ENCODE assay signal across 13 mouse cellular contexts in the genomic region with DNA sequence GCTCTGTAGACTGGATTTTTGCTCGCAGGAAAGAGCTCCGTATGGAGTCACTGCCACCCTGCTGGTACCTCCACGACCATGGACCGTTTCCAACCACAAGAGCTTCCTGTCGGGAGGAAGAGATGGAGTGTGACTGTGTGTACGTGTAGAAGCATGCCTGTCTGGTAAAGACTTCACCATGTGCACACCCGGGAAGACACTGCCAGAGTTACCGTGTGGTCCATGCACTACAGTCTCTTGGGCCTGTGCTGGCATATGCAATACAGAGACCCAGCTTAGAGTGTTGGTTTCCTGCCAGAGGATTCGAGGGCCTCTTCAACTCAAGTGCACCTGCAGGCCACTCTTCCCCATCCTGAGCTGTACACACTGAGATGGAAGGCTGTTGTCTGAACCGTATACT. TPM values are rescaled to one million over a fixed set of nuclear protein-coding genes. Genes with fewer than 3 reads are reported as not detected.
DNase-seq lines count a peak whose midpoint lies in the region; ATAC-seq and TF ChIP-seq lines count a peak whose summit lies in the region.
"Had no signal": no experiment of that assay in that cellular context is flagged by ENCODE, and none has a peak within 500 bp of the region (broad histone marks: within the 10 kb centered on the region; RNA-seq: fewer than 3 reads in every experiment).

No protein-coding gene starts in this region.

- no peak for DNase-seq in forebrain, postnatal 0 days
- no peak for DNase-seq in forebrain, embryonic 10.5 days (ENCODE audit: extremely low spot score, low spot score)
- peak; percentile 29 for DNase-seq in CD4-positive, CD25-positive, alpha-beta regulatory T cell, adult 2 months (ENCODE audit: low read depth, low spot score)
- peak; percentile 62 to 74 for DNase-seq in cerebellum, postnatal 14 days
- peak; percentile 71 for DNase-seq in lung, postnatal 10 days
- DNase-seq in neural tube, embryonic 10.5 days (ENCODE audit: extremely low spot score, low spot score), result no peak
- DNase-seq in urinary bladder, postnatal 10 days (ENCODE audit: low spot score), result no peak
- DNase-seq in spleen, postnatal 4 days (ENCODE audit: low spot score in 2 of 2), result no peak
- DNase-seq: adrenal gland, postnatal 25 days; gastrocnemius, postnatal 25 days; kidney, adult 18-20 months had no signal

- 70% methylated on average over 10 of the region's 10 CpGs for WGBS in forebrain, postnatal 0 days
- WGBS in forebrain, embryonic 10.5 days, result 92% methylated on average over 10 of the region's 10 CpGs

- H3K9me3 ChIP-seq in forebrain, postnatal 0 days (ENCODE audit: low read length), result no peaks in the 10 kb centered on the region
- no peaks in the 10 kb centered on the region for H3K9me3 ChIP-seq in forebrain, embryonic 10.5 days
- H3K9me3 ChIP-seq: forebrain, embryonic 12.5 days had no signal

- TF ChIP-seq CTCF in forebrain, postnatal 0 days (IDR thresholded peaks at IDR 0.05; ENCODE audit: low read depth), result no peak

- H3K27ac ChIP-seq in forebrain, postnatal 0 days (ENCODE audit: low read depth, low read length), result no peak overlapping the region
- no peak overlapping the region for H3K27ac ChIP-seq in forebrain, embryonic 10.5 days
- H3K27ac ChIP-seq: forebrain, embryonic 12.5 days; liver, embryonic 14.5 days had no signal

- peaks cover 3% of the 10 kb centered on the region; the same call in 1 of the 2 replicates for H3K4me1 ChIP-seq in forebrain, postnatal 0 days (ENCODE audit: insufficient read depth)
- H3K4me1 ChIP-seq in forebrain, embryonic 10.5 days, result peaks cover 48% of the 10 kb centered on the region

- H3K4me3 ChIP-seq in forebrain, postnatal 0 days (ENCODE audit: low read depth, low read length), result no peak overlapping the region
- H3K4me3 ChIP-seq in forebrain, embryonic 10.5 days, result no peak overlapping the region
- H3K4me3 ChIP-seq: forebrain, embryonic 12.5 days had no signal

- no peak overlapping the region for H3K4me2 ChIP-seq in forebrain, postnatal 0 days (ENCODE audit: low read depth)
- H3K4me2 ChIP-seq: forebrain, embryonic 12.5 days had no signal

- ATAC-seq in forebrain, postnatal 0 days, result peak; percentile 35; the same call in 1 of the 2 replicates

- H3K36me3 ChIP-seq in forebrain, postnatal 0 days (ENCODE audit: insufficient read depth), result no peaks in the 10 kb centered on the region
- no peaks in the 10 kb centered on the region for H3K36me3 ChIP-seq in forebrain, embryonic 10.5 days (replicated peaks)
- H3K36me3 ChIP-seq: forebrain, embryonic 12.5 days had no signal

- H3K27me3 ChIP-seq in forebrain, postnatal 0 days (ENCODE audit: insufficient read depth, low read length), result no peaks in the 10 kb centered on the region
- H3K27me3 ChIP-seq in forebrain, embryonic 10.5 days (ENCODE audit: poor library complexity, severe bottlenecking), result no peaks in the 10 kb centered on the region
- H3K27me3 ChIP-seq: forebrain, embryonic 12.5 days had no signal

- H3K9ac ChIP-seq in forebrain, postnatal 0 days, result no peak overlapping the region
- H3K9ac ChIP-seq: forebrain, embryonic 12.5 days; liver, embryonic 14.5 days had no signal

RNA-seq across cellular contexts. Expression of gene Abtb2, which starts 41.8 kb away (rescaled TPM):
- total RNA-seq in forebrain, postnatal 0 days (2014; rRNA removed), result 13.9 and 16.9 TPM in 2 replicates
- 6.5 TPM in 2 replicates for polyA plus RNA-seq in forebrain, postnatal 0 days (2015; fragmentation: Nextera tagmentation; extraction: Ambion mirVana)
- polyA plus RNA-seq in forebrain, embryonic 10.5 days (2016; fragmentation: Nextera tagmentation; extraction: Ambion mirVana), result 11.5 and 12.9 TPM in 2 replicates

Comparison
In these comparisons a context has a peak if more than half of its experiments do, and no peak if none do; other contexts are left out.
1. DNase-seq: peak in CD4-positive, CD25-positive, alpha-beta regulatory T cell, adult 2 months (single experiment), cerebellum, postnatal 14 days (2 of 2) and lung, postnatal 10 days (single experiment); none in forebrain, postnatal 0 days (single experiment), forebrain, embryonic 10.5 days (single experiment), neural tube, embryonic 10.5 days (single experiment), urinary bladder, postnatal 10 days (single experiment) and spleen, postnatal 4 days (0 of 2).